Mouse (Mus musculus) erythroblast, embryonic 14.5 days (primary cell): ENCODE measurements around the gene Upb1.

ENCODE experiments used
- GATA1 ChIP-seq: IDR thresholded peaks from 2 replicates; pipeline ENCODE4 v1.6.1; 2012; ENCODE audit warnings: low read length, inconsistent platforms, mixed read lengths
- TAL1 ChIP-seq: IDR thresholded peaks from 3 replicates; pipeline ENCODE4 v1.6.1; 2012; ENCODE audit warnings: low read length, inconsistent platforms, mixed read lengths

DNA sequence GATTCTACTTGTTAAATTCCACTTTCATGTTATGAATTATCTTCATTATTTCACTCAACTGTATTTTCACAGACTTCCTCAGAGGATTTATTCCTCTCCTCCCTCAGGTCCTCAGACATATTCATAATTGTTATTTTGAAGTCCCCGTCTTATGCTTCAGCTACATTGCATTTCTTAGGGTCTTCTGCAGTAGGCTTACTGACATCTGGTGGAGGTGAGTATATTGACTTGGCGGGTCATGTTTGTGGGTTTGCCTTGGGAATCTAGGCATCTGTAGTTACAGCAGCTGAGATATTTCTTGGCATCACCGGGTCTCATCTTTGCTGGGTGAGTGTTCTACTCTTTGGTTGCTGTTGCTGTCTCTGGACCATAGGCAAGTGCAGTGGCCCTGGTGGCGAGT lies at the start of gene Upb1:
- TF ChIP-seq GATA1 (no peak), TAL1 (no peak)
